Mouse (Mus musculus) megakaryocyte, embryonic 14.5 days (primary cell): ENCODE measurements around the gene Evpl. TPM values are rescaled to one million over a fixed set of nuclear protein-coding genes. Genes with fewer than 3 reads are reported as not detected.

ENCODE experiments used
- H3K27me3 ChIP-seq: replicated peaks from 2 replicates; pipeline ENCODE3; 2012; ENCODE audit warnings: inconsistent platforms
- H3K36me3 ChIP-seq: replicated peaks from 2 replicates; pipeline ENCODE3; 2012; ENCODE audit warnings: low read length, inconsistent platforms, mixed read lengths
- H3K4me1 ChIP-seq: 2 replicates; pipeline ENCODE4 v1.6.1; 2012; ENCODE audit warnings: inconsistent platforms
- H3K4me3 ChIP-seq: replicated peaks from 2 replicates; pipeline ENCODE3; 2012; ENCODE audit warnings: moderate library complexity, mild to moderate bottlenecking, inconsistent platforms
- H3K9me3 ChIP-seq: 2 replicates; pipeline ENCODE4 v1.6.1; 2012; ENCODE audit warnings: inconsistent platforms
- FLI1 ChIP-seq: IDR thresholded peaks from 2 replicates; pipeline ENCODE4 v1.6.1; 2012; ENCODE audit warnings: low read length, inconsistent platforms, mixed read lengths
- GATA1 ChIP-seq: IDR thresholded peaks from 3 replicates; pipeline ENCODE4 v1.6.1; 2012; ENCODE audit warnings: mixed read lengths, low read length, inconsistent platforms, borderline replicate concordance
- polyA plus RNA-seq: library from polyadenylated mRNA; stranded (reverse); fragments of >175 nt; gene quantifications from 2 replicates; pipeline ENCODE4 v1.2.3, GENCODE M21; 2012; ENCODE audit warnings: low replicate concordance; ENCODE audit not compliant: insufficient read depth

Gene Evpl
- polyA plus RNA-seq, 1 experiment, result 0.34 TPM

DNA sequence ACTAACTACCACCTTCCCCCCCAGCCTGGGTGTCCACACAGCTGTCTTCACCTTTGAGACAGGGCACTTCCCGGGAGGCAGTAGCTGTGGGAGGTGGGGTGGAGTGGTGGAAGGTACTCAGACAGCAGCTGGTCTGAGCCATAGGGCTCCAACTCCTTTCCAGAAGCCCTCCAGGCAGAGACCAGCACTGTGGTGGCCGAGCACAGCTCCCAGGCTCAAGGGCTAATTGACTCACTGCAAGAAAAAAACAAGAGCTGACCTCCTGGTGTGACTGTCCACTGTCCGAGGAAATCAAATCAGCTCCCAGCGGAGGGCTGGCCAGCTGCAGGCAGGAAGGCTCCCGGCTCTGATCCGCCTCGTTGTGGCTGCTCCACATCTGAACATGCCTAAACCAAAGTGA lies 1.9 kb upstream of the Evpl start:
- no peaks in the 10 kb centered on the region for H3K9me3 ChIP-seq
- no peak overlapping the region for H3K4me3 ChIP-seq
- peaks cover 25% of the 10 kb centered on the region for H3K36me3 ChIP-seq
- peaks cover 15% of the 10 kb centered on the region for H3K4me1 ChIP-seq
- H3K27me3 ChIP-seq, result peaks cover 42% of the 10 kb centered on the region
- TF ChIP-seq FLI1 (no peak), GATA1 (no peak)

DNA sequence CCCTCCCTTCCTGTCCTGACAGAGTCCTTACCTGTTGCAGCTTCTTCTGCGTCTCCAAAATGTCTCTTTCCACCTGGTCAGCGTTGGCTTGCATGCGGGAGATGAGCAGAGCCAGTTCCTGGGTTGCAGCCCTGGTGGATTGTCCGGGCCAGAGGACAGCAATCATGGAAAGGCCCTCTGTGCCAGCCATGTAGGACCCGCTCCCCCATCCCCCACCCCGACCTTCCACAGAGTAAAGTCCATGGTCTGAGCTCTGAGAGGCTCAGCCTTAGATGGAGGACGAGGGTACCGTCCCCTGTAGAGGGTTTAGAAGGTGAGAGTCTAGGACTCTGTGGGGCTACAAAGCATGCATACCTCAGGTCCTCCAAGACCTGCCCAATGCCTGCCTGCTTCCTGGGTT lies 3.0 kb downstream of the Evpl start:
- TF ChIP-seq FLI1 (no peak), GATA1 (no peak)
- Histone ChIP-seq H3K27me3 (peaks cover 79% of the 10 kb centered on the region), H3K4me3 (no peak overlapping the region), H3K36me3 (no peaks in the 10 kb centered on the region), H3K9me3 (0 out of 2 replicates have a peak, but pooled peaks cover 5% of the 10 kb centered on the region), H3K4me1 (peaks cover 10% of the 10 kb centered on the region)

DNA sequence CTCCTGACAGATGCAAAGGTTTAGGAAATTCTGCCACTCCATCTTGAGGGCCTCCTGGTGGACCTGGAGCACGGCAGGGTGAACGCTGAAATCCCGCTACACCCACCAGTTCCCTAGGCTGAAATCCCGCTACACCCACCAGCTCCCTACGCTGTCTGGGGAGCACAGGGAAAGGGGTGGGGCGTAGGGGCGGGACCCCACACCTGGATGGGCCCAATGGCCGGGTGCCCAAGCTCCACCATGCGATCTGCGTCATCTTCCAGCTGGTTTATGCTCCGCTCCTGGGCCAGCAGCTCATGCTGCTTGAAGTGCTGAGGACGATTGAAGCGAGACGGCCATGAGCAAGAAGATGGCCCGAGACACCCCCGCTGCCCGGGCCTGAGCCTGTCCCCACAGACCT lies 5.5 kb downstream of the Evpl start:
- peaks cover 82% of the 10 kb centered on the region for H3K27me3 ChIP-seq
- H3K4me3 ChIP-seq, result no peak overlapping the region

DNA sequence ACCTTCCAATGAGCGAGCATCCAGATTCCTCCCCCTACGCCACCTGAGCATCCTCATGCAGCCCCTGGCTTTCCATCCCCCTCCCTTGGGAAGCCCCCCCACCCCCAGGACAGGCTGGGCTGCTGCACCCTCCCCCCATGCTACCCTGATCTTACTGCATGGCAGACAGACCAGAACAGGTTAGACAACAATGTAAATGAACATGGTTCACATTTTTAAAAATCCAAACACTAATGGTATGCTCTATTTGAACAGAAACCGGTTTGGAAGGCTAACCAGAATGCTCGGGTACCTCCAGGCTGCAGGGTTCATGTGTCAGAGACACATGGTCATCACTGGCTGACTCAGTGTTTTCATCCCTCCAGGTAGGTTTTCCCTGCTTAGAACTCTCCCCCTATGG lies 9.2 kb downstream of the Evpl start:
- Histone ChIP-seq H3K9me3 (peaks cover 19% of the 10 kb centered on the region), H3K4me3 (no peak overlapping the region), H3K4me1 (peaks cover 8% of the 10 kb centered on the region; the same call in 1 of the 2 replicates), H3K27me3 (peaks cover 72% of the 10 kb centered on the region), H3K36me3 (no peaks in the 10 kb centered on the region)
- TF ChIP-seq FLI1, result no peak
- TF ChIP-seq GATA1, result no peak

More for the DNA sequence above, 5.5 kb downstream of the Evpl start:
- Histone ChIP-seq H3K9me3 (0 out of 2 replicates have a peak, but pooled peaks cover 5% of the 10 kb centered on the region), H3K4me1 (peaks cover 4% of the 10 kb centered on the region; the same call in 1 of the 2 replicates), H3K36me3 (no peaks in the 10 kb centered on the region)
- TF ChIP-seq GATA1 (no peak), FLI1 (no peak)

DNA sequence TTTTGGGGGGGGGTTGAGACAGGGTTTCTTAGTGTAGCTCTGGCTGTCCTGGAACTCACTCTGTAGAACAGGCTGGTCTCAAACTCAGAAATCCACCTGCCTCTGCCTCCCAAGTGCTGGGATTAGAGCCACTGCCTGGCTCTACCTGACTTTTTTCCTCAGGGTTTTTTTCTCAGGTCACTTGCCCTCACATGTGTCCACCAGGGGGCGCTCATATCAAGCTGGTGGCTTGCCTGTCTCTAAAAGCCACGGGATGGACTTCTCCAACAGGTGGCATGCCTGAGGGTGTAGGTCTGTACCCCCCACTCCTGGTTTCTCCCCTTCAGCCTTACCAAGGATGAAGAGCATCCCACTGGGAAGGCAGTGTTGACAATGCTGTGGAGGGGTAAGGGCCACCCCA lies 11.5 kb downstream of the Evpl start:
- peaks cover 37% of the 10 kb centered on the region for H3K9me3 ChIP-seq
- TF ChIP-seq FLI1 (no peak), GATA1 (no peak)
- no peak overlapping the region for H3K4me3 ChIP-seq
- H3K4me1 ChIP-seq, result peaks cover 25% of the 10 kb centered on the region
- no peaks in the 10 kb centered on the region for H3K36me3 ChIP-seq
- peaks cover 80% of the 10 kb centered on the region for H3K27me3 ChIP-seq

DNA sequence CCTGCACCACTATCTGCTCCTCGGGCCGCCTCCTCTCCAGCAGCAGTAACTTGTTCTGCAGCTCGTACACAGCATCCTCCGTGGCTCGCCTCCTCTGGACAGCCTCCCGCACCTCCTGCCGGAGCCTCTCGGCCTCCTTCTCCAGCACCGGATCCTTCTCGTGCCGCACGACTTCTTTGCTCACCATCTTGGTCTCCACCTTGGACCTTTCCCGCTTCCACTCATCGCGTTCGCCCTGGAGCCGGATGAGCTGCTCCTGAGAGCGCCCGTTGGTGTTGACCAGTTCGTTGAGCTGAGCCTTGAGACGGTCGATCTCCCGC lies 15.2 kb downstream of the Evpl start:
- H3K36me3 ChIP-seq, result no peaks in the 10 kb centered on the region
- peaks cover 60% of the 10 kb centered on the region for H3K27me3 ChIP-seq
- H3K4me1 ChIP-seq, result peaks cover 56% of the 10 kb centered on the region
- TF ChIP-seq FLI1 (no peak), GATA1 (no peak)
- H3K9me3 ChIP-seq, result peaks cover 44% of the 10 kb centered on the region
- peak overlapping the region; percentile 85 for H3K4me3 ChIP-seq

DNA sequence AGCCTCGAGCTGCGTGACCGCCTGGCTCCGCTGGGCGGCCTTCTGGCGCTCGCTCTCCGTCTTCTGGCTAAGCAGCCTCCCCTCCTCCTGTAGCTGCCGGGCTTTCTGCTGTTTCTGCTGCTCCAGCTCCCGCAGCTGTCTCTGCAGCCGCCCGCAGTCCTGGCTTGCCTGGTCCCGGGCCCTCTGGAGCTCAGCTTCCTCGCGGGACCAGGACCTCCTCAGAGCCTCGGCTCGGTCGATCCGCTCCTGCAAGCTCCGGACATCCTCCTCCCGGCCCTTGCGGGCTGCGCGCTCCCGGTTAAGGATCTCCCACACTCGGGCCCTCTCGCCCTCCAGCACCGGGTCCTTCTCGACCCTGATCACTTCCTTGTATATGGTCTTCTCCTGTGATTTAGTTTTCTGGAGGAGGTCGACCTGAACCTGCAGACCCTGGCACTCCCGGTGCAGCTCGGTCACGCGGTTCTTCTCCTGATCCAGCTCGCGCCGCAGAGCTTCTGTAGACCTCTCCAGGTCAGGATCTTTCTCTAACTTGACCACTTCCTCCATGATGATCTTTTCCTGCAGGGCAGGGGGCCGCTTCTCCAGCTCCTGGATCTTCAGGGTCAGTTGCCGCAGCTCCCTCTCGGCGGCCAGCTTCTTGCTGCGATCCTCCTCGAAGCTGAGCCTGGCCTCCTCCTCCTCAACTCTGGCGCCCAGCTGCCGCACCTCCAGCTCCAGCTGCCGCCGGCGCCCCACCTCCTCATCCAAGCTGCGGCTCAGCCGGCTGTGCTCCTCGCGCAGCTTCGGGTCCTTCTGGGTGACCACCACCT lies 15.7 kb downstream of the Evpl start:
- H3K36me3 ChIP-seq, result no peaks in the 10 kb centered on the region
- peak overlapping the region; percentile 85 for H3K4me3 ChIP-seq
- peaks cover 56% of the 10 kb centered on the region for H3K27me3 ChIP-seq
- H3K4me1 ChIP-seq, result peaks cover 62% of the 10 kb centered on the region
- no peak for TF ChIP-seq FLI1
- TF ChIP-seq GATA1, result no peak
- peaks cover 44% of the 10 kb centered on the region for H3K9me3 ChIP-seq

DNA sequence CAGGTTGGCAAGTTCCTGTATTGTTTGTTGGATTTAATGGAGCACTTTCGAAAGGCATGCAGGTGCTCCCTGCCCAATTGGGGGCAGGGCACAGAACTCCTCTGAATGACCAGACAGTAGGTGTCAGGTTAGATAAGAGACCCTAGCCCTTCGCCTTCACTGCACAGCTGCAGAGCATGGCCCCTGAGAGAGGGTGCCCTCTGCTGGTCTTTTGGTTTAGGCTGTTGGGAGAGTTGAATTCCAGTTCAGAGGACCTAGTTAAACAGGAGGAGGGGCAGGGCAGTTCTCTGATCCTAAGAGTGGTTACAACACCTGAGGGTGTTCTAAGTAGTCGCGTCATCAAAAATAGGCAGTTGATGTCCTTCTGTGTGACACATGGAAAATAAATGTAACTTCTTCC lies 18.0 kb downstream of the Evpl start:
- peaks cover 76% of the 10 kb centered on the region for H3K4me1 ChIP-seq
- peaks cover 38% of the 10 kb centered on the region for H3K9me3 ChIP-seq
- H3K36me3 ChIP-seq, result peaks cover 8% of the 10 kb centered on the region
- TF ChIP-seq GATA1 (no peak), FLI1 (no peak)
- no peak overlapping the region for H3K4me3 ChIP-seq
- H3K27me3 ChIP-seq, result peaks cover 44% of the 10 kb centered on the region

DNA sequence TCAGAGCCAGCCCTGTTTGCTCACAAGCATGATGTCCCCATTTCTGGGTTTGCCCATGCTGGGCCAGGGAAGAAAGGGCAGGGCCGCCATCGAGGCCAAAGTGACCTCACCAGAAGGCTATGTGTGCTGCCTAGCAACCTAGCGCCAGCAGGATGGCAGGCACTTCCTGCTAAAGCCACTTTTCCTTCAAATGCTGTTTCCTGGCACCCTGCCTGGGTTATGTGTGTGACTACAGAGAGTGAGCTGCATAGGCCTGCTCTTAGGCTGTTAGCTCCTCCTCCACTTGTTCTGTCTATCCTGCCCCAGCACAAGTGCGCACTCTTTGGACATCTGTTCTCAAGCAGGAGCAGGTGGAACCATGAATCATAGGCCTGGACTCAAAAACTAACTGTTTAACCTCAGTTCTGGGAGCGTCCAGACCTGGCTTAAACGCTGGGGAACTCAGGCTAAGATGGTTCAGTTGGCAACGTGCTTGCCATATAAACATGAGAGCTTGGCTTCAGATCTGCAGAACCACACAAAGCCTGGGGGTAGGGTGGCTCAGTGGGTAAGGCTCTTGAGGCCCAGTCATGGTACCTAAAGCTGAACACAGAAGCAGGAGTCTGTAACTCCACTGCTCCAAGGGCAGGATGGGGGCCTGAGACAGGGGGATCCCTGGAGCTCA lies 19.0 kb downstream of the Evpl start:
- Histone ChIP-seq H3K9me3 (peaks cover 31% of the 10 kb centered on the region), H3K4me3 (peak overlapping the region; percentile 81), H3K27me3 (peaks cover 36% of the 10 kb centered on the region), H3K36me3 (peaks cover 11% of the 10 kb centered on the region), H3K4me1 (peaks cover 81% of the 10 kb centered on the region)
- TF ChIP-seq GATA1 (no peak), FLI1 (0 out of 2 replicates have a peak, but pooled peaks have one; percentile 15)

DNA sequence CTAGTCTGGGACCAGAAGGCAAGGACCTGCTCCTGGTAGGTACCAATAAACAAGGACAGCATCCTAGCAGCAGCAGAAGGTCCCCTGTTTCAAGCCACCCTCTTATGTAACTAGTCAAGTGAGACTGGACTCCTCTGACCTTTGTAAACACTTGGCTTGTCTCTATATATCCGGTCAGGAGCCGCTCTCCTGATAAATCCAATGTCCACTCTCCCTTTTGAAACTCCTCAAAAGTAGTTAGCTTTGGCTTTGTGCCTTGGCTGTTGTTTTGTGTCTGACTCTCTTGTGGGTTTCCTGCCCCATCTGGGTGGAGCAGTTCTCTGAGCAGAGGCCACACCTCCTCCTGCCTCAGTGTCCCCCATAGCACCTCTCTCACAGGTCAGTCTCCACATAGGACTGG lies 19.6 kb downstream of the Evpl start:
- H3K4me3 ChIP-seq, result peak overlapping the region; percentile 81
- H3K36me3 ChIP-seq, result peaks cover 14% of the 10 kb centered on the region
- H3K4me1 ChIP-seq, result peaks cover 81% of the 10 kb centered on the region
- peaks cover 30% of the 10 kb centered on the region for H3K27me3 ChIP-seq
- TF ChIP-seq GATA1 (no peak), FLI1 (no peak)
- H3K9me3 ChIP-seq, result peaks cover 25% of the 10 kb centered on the region

DNA sequence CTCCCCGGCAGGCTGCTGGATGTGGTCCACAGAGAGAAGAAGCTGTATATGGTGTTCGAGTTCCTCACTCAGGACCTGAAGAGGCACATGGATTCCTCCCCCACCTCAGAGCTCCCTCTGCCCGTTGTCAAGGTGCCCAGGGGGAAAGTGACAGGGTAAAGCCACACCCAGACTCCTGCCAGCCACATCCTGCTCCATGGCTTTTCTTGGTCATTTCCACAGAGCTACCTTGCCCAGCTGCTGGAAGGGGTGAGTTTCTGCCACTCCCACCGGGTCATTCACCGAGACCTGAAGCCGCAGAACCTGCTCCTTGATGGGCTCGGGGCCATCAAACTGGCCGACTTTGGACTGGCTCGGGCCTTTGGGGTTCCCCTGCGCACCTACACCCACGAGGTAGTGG lies 21.3 kb downstream of the Evpl start:
- H3K36me3 ChIP-seq, result peaks cover 23% of the 10 kb centered on the region

More for the DNA sequence above, 21.3 kb downstream of the Evpl start:
- H3K27me3 ChIP-seq, result peaks cover 13% of the 10 kb centered on the region
- peaks cover 65% of the 10 kb centered on the region for H3K4me1 ChIP-seq
- TF ChIP-seq GATA1 (no peak), FLI1 (no peak)
- H3K9me3 ChIP-seq, result peaks cover 8% of the 10 kb centered on the region
- no peak overlapping the region for H3K4me3 ChIP-seq
